Mouse (Mus musculus) cerebellum, adult 2 months (tissue): Measurements from ENCODE around the gene Nuak1.

Experiments used
- CTCF ChIP-seq: fragments of 200-500 bp; IDR thresholded peaks from 2 replicates; pipeline ENCODE4 v1.5.1; 2011; ENCODE audit warnings: low read depth, mild to moderate bottlenecking, control low read depth, low read length, moderate library complexity, borderline replicate concordance; ENCODE audit not compliant: insufficient read depth
- POLR2A ChIP-seq: fragments of 200-500 bp; IDR thresholded peaks from 2 replicates; pipeline ENCODE4 v1.6.1; 2011; ENCODE audit warnings: low read length, control low read depth, borderline replicate concordance; ENCODE audit not compliant: insufficient read depth

- TF ChIP-seq CTCF (no peak), POLR2A (no peak)
These were observed 57.2 kb downstream of the Nuak1 start for GRCm38 (mm10) chr10:84382900-84383883.
